Mouse (Mus musculus): ENCODE measurements at regions not wholly inside any gene's neighbourhood (a gene's known extent, or its start where the extent isn't known, plus 50 kb on each side); places are given as distances from the start of the nearest gene placed in this dataset.

GRCm38 (mm10) chr10:7267903-7268302, 55.9 kb upstream of the Cnksr3 start:
- DNase-seq, result no peak

DNA sequence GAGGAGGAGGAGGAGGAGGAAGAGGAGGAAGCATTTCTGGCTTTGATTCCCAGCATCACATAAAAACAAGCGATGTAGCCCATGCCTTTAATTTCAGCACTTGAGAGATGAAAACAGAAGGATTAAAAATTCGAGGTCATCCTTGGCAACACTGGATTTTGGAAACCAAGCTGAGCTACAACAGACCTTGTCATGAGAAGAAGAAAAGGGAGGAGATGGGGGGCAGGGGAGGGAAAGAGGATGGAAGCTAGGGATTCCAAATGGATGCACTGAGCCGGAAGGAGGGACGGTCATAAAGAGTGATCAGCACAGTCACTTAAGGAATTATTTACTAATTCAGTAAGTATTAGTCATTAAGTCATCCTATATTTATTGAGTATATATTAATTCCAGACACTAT, 55.1 kb upstream of the Cnksr3 start:
- no peak for DNase-seq

GRCm38 (mm10) chr10:7265412-7265811, 53.4 kb upstream of the Cnksr3 start:
- DNase-seq, result no peak

GRCm38 (mm10) chr10:7264721-7265120, 52.7 kb upstream of the Cnksr3 start:
- no peak for DNase-seq

All from right cerebral cortex, postnatal 4 days (tissue).